Mouse (Mus musculus) forebrain, embryonic 11.5 days (tissue): Measurements from ENCODE around the gene Kif16b. TPM values are rescaled to one million over a fixed set of nuclear protein-coding genes. Genes with fewer than 3 reads are reported as not detected.

Source experiments
- ATAC-seq: fragments of 200-750 bp; cut with Nextera tagmentation; replicated peaks from 2 replicates; pipeline ENCODE4 v1.8.0; 2017; ENCODE audit warnings: moderate TSS enrichment; ENCODE audit not compliant: low FRiP score
- DNase-seq: peaks from one replicate; pipeline ENCODE4 v3.0.0-alpha.2; 2017; ENCODE audit warnings: low spot score
- H3K27ac ChIP-seq: fragments of 300-500 bp; sonication (generic); 2 replicates; pipeline ENCODE4 v1.5.1; 2014; ENCODE audit warnings: low read depth, low read length
- H3K27me3 ChIP-seq: fragments of 300-500 bp; sonication (generic); 2 replicates; pipeline ENCODE4 v1.6.1; 2014; ENCODE audit warnings: mild to moderate bottlenecking, low read length, mixed read lengths; ENCODE audit not compliant: control insufficient read depth, insufficient read depth
- H3K36me3 ChIP-seq: fragments of 300-500 bp; sonication (generic); 2 replicates; pipeline ENCODE4 v1.6.1; 2014; ENCODE audit warnings: mild to moderate bottlenecking, low read length, moderate library complexity, mixed read lengths; ENCODE audit not compliant: control insufficient read depth, insufficient read depth
- H3K4me1 ChIP-seq: fragments of 300-500 bp; sonication (generic); replicated peaks from 2 replicates; pipeline ENCODE4 v1.6.1; 2014; ENCODE audit warnings: low read length, mixed read lengths; ENCODE audit not compliant: control insufficient read depth, insufficient read depth
- H3K4me2 ChIP-seq: fragments of 300-500 bp; sonication (generic); 2 replicates; pipeline ENCODE4 v1.6.1; 2014; ENCODE audit warnings: low read depth, mild to moderate bottlenecking, low read length, moderate library complexity, mixed read lengths; ENCODE audit not compliant: severe bottlenecking
- H3K4me3 ChIP-seq: fragments of 300-500 bp; sonication (generic); 2 replicates; pipeline ENCODE4 v1.5.1; 2014; ENCODE audit warnings: low read depth, low read length
- H3K9ac ChIP-seq: fragments of 300-500 bp; sonication (generic); 2 replicates; pipeline ENCODE4 v1.6.1; 2014; ENCODE audit warnings: low read length
- H3K9me3 ChIP-seq: fragments of 300-500 bp; sonication (generic); 2 replicates; pipeline ENCODE4 v1.6.1; 2016; ENCODE audit warnings: low read length, mixed read lengths; ENCODE audit not compliant: control insufficient read depth
- WGBS: fragments of 180-500 bp; shearing (Covaris S2); extraction: QIAGEN DNeasy Blood & Tissue Kit; methylation state at CpG from one replicate; pipeline ENCODE4 v1.1.7; 2014; 5-methylcytosine and 5-hydroxymethylcytosine counted together
- polyA plus RNA-seq: library from polyadenylated mRNA; unstranded; fragments of >200 nt; fragmentation: Nextera tagmentation; extraction: Ambion mirVana; gene quantifications from 2 replicates; pipeline ENCODE4 v1.2.1, GENCODE M21; 2014

Kif16b gene
- polyA plus RNA-seq, 1 experiment from 2014 or later, result 8.9 TPM

DNA sequence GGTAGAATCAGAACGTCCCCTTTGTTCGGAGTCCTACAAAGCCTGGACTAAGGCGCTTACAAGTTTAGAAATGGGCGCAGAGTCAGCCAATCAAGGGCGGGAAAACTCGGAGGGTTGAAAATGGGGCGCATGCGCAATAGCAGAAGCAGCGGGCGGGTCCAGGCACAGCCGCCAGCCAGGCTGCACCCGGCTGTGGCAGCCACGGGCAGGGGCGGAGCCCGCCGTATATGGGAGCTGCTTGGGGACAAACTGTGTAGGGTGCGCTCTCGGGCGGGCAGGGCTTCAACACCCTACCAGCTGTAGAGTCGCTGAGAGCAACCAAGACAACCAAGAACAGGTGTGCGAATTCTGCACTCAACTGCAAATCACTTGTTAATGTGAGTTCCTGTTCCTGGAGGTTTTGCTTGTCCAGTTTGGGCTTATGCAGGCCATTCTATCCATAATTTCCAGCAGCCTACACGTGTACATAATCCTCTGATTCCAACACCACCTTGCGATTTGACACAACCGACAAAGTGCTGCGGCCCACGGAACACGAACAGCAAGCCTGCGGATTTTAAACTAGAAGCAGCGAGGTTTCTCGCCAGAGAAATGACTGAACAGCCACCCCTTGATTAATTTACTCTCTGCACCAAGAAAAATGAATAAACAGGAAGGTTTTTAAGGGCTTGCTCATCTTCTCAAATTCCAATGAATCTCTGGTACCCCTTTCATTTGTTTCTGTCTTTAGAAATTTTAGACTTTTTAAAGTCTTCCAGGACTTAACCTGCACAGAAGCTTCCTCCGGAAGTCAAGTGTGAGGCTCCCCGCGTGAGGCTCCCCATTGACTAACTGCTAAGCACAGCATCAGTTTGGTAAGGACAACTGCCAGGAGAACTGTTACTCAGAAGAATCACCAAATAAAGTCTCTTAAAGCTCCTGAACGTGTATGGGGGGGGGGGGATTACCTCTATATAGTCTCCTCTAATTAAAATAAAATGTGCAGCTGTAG, 1.9 kb upstream of the Kif16b start:
- Histone ChIP-seq H3K9ac (peak overlapping the region; percentile 63), H3K27me3 (no peaks in the 10 kb centered on the region), H3K36me3 (no peaks in the 10 kb centered on the region), H3K4me3 (peak overlapping the region; percentile 27), H3K27ac (no peak overlapping the region), H3K4me1 (no peaks in the 10 kb centered on the region; the same call in 1 of the 2 replicates), H3K4me2 (peak overlapping the region; percentile 59), H3K9me3 (no peaks in the 10 kb centered on the region)
- ATAC-seq, result peak; percentile 94
- peak; percentile 94 for DNase-seq
- whole genome bisulfite sequencing, result 11% methylated on average over 34 of the region's 34 CpGs

DNA sequence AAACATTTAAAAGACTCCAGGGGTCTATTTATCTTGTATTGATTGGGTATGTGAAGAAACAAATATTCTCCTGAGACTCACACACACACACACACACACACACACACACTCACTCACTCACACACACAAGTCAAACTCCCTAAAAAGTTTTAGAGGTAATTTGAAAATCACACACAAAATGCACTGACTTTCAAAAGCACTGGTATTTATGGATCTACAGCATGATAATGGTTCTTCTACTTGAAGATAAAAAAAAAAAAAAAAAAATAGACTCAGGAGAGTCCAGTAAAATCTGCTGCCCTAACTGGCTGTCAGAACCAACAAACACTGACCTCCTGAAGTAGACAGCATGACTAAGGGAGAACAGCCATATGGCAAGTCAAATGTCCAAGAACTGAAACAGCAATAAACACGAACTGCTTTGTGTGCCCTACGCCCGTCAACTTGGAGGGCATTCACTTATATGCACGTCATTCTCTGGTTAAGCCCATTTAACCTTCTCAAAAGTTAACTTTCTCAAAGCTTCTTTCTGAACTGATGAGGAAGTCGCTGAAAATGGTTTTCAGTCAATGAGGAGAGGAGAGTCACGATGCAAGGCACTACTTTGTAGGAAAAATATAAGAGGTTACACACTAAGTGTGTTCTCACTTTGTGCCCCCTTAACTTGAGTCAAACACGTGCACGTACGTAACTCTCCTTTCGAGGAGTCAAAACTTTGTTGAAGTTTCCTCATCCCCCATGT, 1.0 kb downstream of the Kif16b start:
- Histone ChIP-seq H3K36me3 (no peaks in the 10 kb centered on the region), H3K4me3 (peak overlapping the region; percentile 69), H3K9ac (no peak overlapping the region; the same call in 1 of the 2 replicates), H3K4me1 (no peaks in the 10 kb centered on the region; the same call in 1 of the 2 replicates), H3K27me3 (no peaks in the 10 kb centered on the region), H3K4me2 (peak overlapping the region; percentile 73), H3K27ac (no peak overlapping the region), H3K9me3 (no peaks in the 10 kb centered on the region)
- no peak for ATAC-seq
- no peak for DNase-seq
- whole genome bisulfite sequencing, result 65% methylated on average over 10 of the region's 10 CpGs

- no peaks in the 10 kb centered on the region for H3K9me3 ChIP-seq
- H3K27me3 ChIP-seq, result no peaks in the 10 kb centered on the region
- no peaks in the 10 kb centered on the region for H3K4me1 ChIP-seq
- no peak overlapping the region for H3K9ac ChIP-seq
- no peak overlapping the region for H3K4me3 ChIP-seq
- no peaks in the 10 kb centered on the region for H3K36me3 ChIP-seq
- DNase-seq (no peak), ATAC-seq (0 out of 2 replicates have a peak, but pooled peaks have one; percentile 36)
- H3K4me2 ChIP-seq, result no peak overlapping the region
- H3K27ac ChIP-seq, result no peak overlapping the region
- 78% methylated on average over 1 of the region's 1 CpGs for WGBS
These were observed 7.6 kb downstream of the Kif16b start for GRCm38 (mm10) chr2:142893780-142894179.

GRCm38 (mm10) chr2:142891283-142891682, 10.0 kb downstream of the Kif16b start:
- H3K27ac ChIP-seq, result no peak overlapping the region
- DNase-seq (no peak), ATAC-seq (no peak)
- H3K9me3 ChIP-seq, result no peaks in the 10 kb centered on the region
- H3K4me1 ChIP-seq, result no peaks in the 10 kb centered on the region
- no peaks in the 10 kb centered on the region for H3K36me3 ChIP-seq
- no peaks in the 10 kb centered on the region for H3K27me3 ChIP-seq
- H3K4me3 ChIP-seq, result no peak overlapping the region
- whole genome bisulfite sequencing, result 90% methylated on average over 2 of the region's 2 CpGs
- no peak overlapping the region for H3K4me2 ChIP-seq
- no peak overlapping the region for H3K9ac ChIP-seq

- H3K27me3 ChIP-seq, result no peaks in the 10 kb centered on the region
- no peak overlapping the region for H3K4me2 ChIP-seq
- WGBS, result 93% methylated on average over 4 of the region's 4 CpGs
- no peak for ATAC-seq
- H3K4me1 ChIP-seq, result no peaks in the 10 kb centered on the region
- no peaks in the 10 kb centered on the region for H3K36me3 ChIP-seq
- H3K27ac ChIP-seq, result no peak overlapping the region
- DNase-seq, result no peak
- no peak overlapping the region for H3K9ac ChIP-seq
- no peak overlapping the region for H3K4me3 ChIP-seq
- no peaks in the 10 kb centered on the region for H3K9me3 ChIP-seq
These were observed 16.9 kb downstream of the Kif16b start for GRCm38 (mm10) chr2:142884456-142884855.

DNA sequence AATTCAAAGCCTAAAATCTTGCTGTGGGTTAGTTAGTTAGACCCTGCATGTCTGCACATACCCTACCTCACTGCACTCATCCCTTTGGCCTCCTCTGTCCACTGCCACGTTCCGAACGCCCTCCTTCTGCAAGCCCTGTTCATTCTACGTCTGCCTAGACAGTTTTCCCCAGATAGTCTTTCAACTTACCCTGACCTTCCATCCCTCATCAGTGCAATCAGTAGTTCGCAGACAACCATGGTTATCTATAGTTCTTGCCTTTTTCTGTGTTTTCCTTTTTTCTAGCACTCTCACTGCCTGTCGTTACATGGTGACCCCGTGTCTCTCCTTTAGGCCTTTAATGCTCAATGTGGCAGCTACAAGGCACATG, 17.7 kb downstream of the Kif16b start:
- no peaks in the 10 kb centered on the region for H3K27me3 ChIP-seq
- H3K36me3 ChIP-seq, result no peaks in the 10 kb centered on the region
- DNase-seq (no peak), ATAC-seq (no peak)
- H3K27ac ChIP-seq, result no peak overlapping the region
- H3K4me1 ChIP-seq, result no peaks in the 10 kb centered on the region
- 92% methylated on average over 7 of the region's 7 CpGs for WGBS
- no peaks in the 10 kb centered on the region for H3K9me3 ChIP-seq
- H3K4me3 ChIP-seq, result no peak overlapping the region
- no peak overlapping the region for H3K9ac ChIP-seq
- no peak overlapping the region for H3K4me2 ChIP-seq

DNA sequence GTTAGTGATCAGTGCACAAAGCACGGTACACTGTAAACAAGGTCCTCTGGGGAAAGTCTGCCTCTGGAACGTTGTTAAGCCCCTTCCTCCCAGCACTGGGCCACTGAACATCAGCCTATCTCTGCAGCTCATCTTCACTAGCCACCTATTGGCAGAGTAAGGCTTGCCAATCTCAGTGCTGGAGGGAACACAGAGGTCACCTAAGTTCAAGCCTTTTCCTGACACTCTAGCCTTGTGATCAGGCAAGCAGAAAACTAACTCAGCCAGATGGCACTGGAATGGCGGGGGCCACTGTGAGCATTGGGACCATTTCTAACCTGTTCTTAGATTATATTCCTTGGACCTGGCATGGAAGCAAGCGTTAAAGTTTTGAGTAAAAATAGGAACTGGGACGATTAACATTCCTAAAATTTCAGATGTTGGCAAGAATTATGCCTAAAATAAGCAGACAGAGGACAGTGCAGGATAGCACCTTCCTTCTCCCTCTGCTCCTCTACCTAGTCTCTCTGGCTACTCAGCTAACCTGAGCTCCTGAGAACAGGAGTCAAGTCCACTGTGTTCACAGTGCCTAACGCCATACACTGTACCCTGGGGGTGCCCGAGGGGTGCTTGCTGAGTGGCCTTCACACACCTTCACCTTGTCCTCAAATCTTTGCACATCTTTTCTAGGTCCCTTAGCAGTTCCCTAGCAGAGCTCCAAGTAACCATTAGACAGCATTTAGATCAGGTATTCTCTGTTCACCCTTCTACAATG, 18.3 kb downstream of the Kif16b start:
- no peak overlapping the region for H3K4me2 ChIP-seq
- DNase-seq, result no peak

GRCm38 (mm10) chr2:142882466-142882865, 18.9 kb downstream of the Kif16b start:
- H3K27me3 ChIP-seq, result no peaks in the 10 kb centered on the region
- ATAC-seq, result no peak
- no peak overlapping the region for H3K4me2 ChIP-seq
- H3K4me1 ChIP-seq, result no peaks in the 10 kb centered on the region
- DNase-seq, result no peak
- 72% methylated on average over 2 of the region's 2 CpGs for WGBS
- no peak overlapping the region for H3K4me3 ChIP-seq
- no peak overlapping the region for H3K9ac ChIP-seq
- H3K9me3 ChIP-seq, result no peaks in the 10 kb centered on the region
- H3K27ac ChIP-seq, result no peak overlapping the region
- H3K36me3 ChIP-seq, result no peaks in the 10 kb centered on the region

More for the DNA sequence above, 18.3 kb downstream of the Kif16b start:
- 69% methylated on average over 7 of the region's 7 CpGs for WGBS
- H3K4me3 ChIP-seq, result no peak overlapping the region
- no peaks in the 10 kb centered on the region for H3K36me3 ChIP-seq
- H3K4me1 ChIP-seq, result no peaks in the 10 kb centered on the region
- ATAC-seq, result no peak
- no peaks in the 10 kb centered on the region for H3K27me3 ChIP-seq
- H3K9ac ChIP-seq, result no peak overlapping the region
- H3K9me3 ChIP-seq, result no peaks in the 10 kb centered on the region
- H3K27ac ChIP-seq, result no peak overlapping the region
